Mouse (Mus musculus) testis, postnatal 14 days (tissue): ENCODE measurements around the gene 2210408I21Rik.
"Not testable (repeated sequence)": the region's sequence is repeated elsewhere in the genome, so short reads cannot be mapped to it uniquely, and the experiment has no call there.

Experiments used
- DNase-seq: peaks from one replicate; pipeline ENCODE4 v3.0.0; 2021; ENCODE audit warnings: low spot score

Gene 2210408I21Rik

GRCm38 (mm10) chr13:77134931-77135620 lies at the start of gene 2210408I21Rik, which contains the start of gene Slf1:
Gene 2210408I21Rik (plus strand): TSS chr13:77135540.
Gene Slf1 (minus strand): TSS chr13:77135473.
- peak; percentile 89 for DNase-seq

- DNase-seq: not testable (repeated sequence)
These were observed 42.5 kb upstream of the 2210408I21Rik start for GRCm38 (mm10) chr13:77092876-77093275.

- no peak for DNase-seq
These were observed 27.6 kb upstream of the 2210408I21Rik start for GRCm38 (mm10) chr13:77107734-77108133.

- no peak for DNase-seq
These were observed 16.6 kb upstream of the 2210408I21Rik start for GRCm38 (mm10) chr13:77118695-77119094.

GRCm38 (mm10) chr13:77125159-77125558 lies 10.2 kb upstream of the 2210408I21Rik start:
- DNase-seq: no peak

- DNase-seq: no peak
These were observed 7.1 kb upstream of the 2210408I21Rik start for GRCm38 (mm10) chr13:77128240-77128639.

- DNase-seq: no peak
These were observed 4.2 kb upstream of the 2210408I21Rik start for GRCm38 (mm10) chr13:77131132-77131531.

- no peak for DNase-seq
These were observed 261 bp downstream of the 2210408I21Rik start for GRCm38 (mm10) chr13:77135621-77135981.

GRCm38 (mm10) chr13:77140890-77141289 lies 5.5 kb downstream of the 2210408I21Rik start:
- DNase-seq: no peak

GRCm38 (mm10) chr13:77177931-77178330 lies 42.6 kb downstream of the 2210408I21Rik start:
- DNase-seq: no peak

- no peak for DNase-seq
These were observed 55.3 kb downstream of the 2210408I21Rik start for GRCm38 (mm10) chr13:77190606-77191005.

- DNase-seq: no peak
These were observed 56.9 kb downstream of the 2210408I21Rik start for GRCm38 (mm10) chr13:77192201-77192600.

GRCm38 (mm10) chr13:77208764-77209418 lies 73.6 kb downstream of the 2210408I21Rik start:
- no peak for DNase-seq

GRCm38 (mm10) chr13:77213196-77213595 lies 77.9 kb downstream of the 2210408I21Rik start:
- DNase-seq: no peak

- DNase-seq: no peak
These were observed 80.1 kb downstream of the 2210408I21Rik start for GRCm38 (mm10) chr13:77215460-77215859.

GRCm38 (mm10) chr13:77217672-77218280 lies 82.4 kb downstream of the 2210408I21Rik start:
- no peak for DNase-seq

- DNase-seq: no peak
These were observed 85.7 kb downstream of the 2210408I21Rik start for GRCm38 (mm10) chr13:77221072-77221471.

GRCm38 (mm10) chr13:77256541-77256940 lies 121.2 kb downstream of the 2210408I21Rik start:
- DNase-seq: no peak

- DNase-seq: no peak
These were observed 127.5 kb downstream of the 2210408I21Rik start for GRCm38 (mm10) chr13:77262715-77263338.

- no peak for DNase-seq
These were observed 128.2 kb downstream of the 2210408I21Rik start for GRCm38 (mm10) chr13:77263400-77264179.

GRCm38 (mm10) chr13:77264481-77264880 lies 129.1 kb downstream of the 2210408I21Rik start:
- no peak for DNase-seq
